Mouse (Mus musculus): ENCODE measurements around the gene Socs3. TPM values are rescaled to one million over a fixed set of nuclear protein-coding genes. Genes with fewer than 3 reads are reported as not detected.

Socs3 gene
- polyA plus RNA-seq, 1 experiment from 2014 or later, result 8.0 TPM

- Histone ChIP-seq H3K27ac (ENCODE audit: poor library complexity, severe bottlenecking) (0 out of 2 replicates have a peak overlapping the region, but pooled peaks have one; percentile 27), H3K9ac (no peak overlapping the region), H3K4me3 (no peak overlapping the region), H3K9me3 (replicated peaks) (no peaks in the 10 kb centered on the region), H3K4me1 (replicated peaks) (peaks cover 77% of the 10 kb centered on the region), H3K4me2 (no peak overlapping the region), H3K27me3 (replicated peaks) (peaks cover 21% of the 10 kb centered on the region), H3K36me3 (no peaks in the 10 kb centered on the region)
- 66% methylated on average over 9 of the region's 9 CpGs for WGBS
- no peak for ATAC-seq (ENCODE audit: insufficient number of reproducible peaks, low FRiP score)
These were observed 34.2 kb downstream of the Socs3 start for GRCm38 (mm10) chr11:117935616-117936015.

- peaks cover 71% of the 10 kb centered on the region for H3K4me1 ChIP-seq (replicated peaks)
- H3K4me3 ChIP-seq, result no peak overlapping the region
- no peaks in the 10 kb centered on the region for H3K36me3 ChIP-seq
- peaks cover 29% of the 10 kb centered on the region for H3K27me3 ChIP-seq (replicated peaks)
- peak overlapping the region; percentile 27; the same call in 1 of the 2 replicates for H3K27ac ChIP-seq (ENCODE audit: poor library complexity, severe bottlenecking)
- ATAC-seq (ENCODE audit: insufficient number of reproducible peaks, low FRiP score), result no peak
- 55% methylated on average over 5 of the region's 5 CpGs for WGBS
- H3K4me2 ChIP-seq, result no peak overlapping the region
- H3K9me3 ChIP-seq (replicated peaks), result no peaks in the 10 kb centered on the region
- peak overlapping the region; percentile 18; the same call in 1 of the 2 replicates for H3K9ac ChIP-seq
These were observed 35.1 kb downstream of the Socs3 start for GRCm38 (mm10) chr11:117934576-117935368.

- Histone ChIP-seq H3K4me1 (replicated peaks) (peaks cover 66% of the 10 kb centered on the region), H3K27ac (ENCODE audit: poor library complexity, severe bottlenecking) (no peak overlapping the region; the same call in 1 of the 2 replicates), H3K27me3 (replicated peaks) (peaks cover 35% of the 10 kb centered on the region), H3K4me2 (no peak overlapping the region), H3K9ac (no peak overlapping the region), H3K4me3 (no peak overlapping the region), H3K36me3 (no peaks in the 10 kb centered on the region), H3K9me3 (replicated peaks) (no peaks in the 10 kb centered on the region)
- ATAC-seq (ENCODE audit: insufficient number of reproducible peaks, low FRiP score), result peak; percentile 42
- WGBS, result 35% methylated on average over 2 of the region's 2 CpGs
These were observed 35.7 kb downstream of the Socs3 start for GRCm38 (mm10) chr11:117934168-117934567.

- Histone ChIP-seq H3K27ac (ENCODE audit: poor library complexity, severe bottlenecking) (no peak overlapping the region), H3K4me1 (replicated peaks) (peaks cover 61% of the 10 kb centered on the region), H3K27me3 (replicated peaks) (peaks cover 38% of the 10 kb centered on the region), H3K4me2 (no peak overlapping the region), H3K9me3 (replicated peaks) (no peaks in the 10 kb centered on the region), H3K36me3 (no peaks in the 10 kb centered on the region), H3K4me3 (no peak overlapping the region), H3K9ac (no peak overlapping the region)
- ATAC-seq (ENCODE audit: insufficient number of reproducible peaks, low FRiP score), result peak; percentile 23; the same call in 1 of the 2 replicates
- WGBS, result 45% methylated on average over 4 of the region's 4 CpGs
These were observed 37.7 kb downstream of the Socs3 start for GRCm38 (mm10) chr11:117932195-117932594.

GRCm38 (mm10) chr11:117931576-117931975 is 38.3 kb downstream of the Socs3 start:
- Histone ChIP-seq H3K9me3 (replicated peaks) (no peaks in the 10 kb centered on the region), H3K36me3 (no peaks in the 10 kb centered on the region), H3K4me2 (no peak overlapping the region), H3K27me3 (replicated peaks) (peaks cover 38% of the 10 kb centered on the region), H3K27ac (ENCODE audit: poor library complexity, severe bottlenecking) (no peak overlapping the region), H3K4me3 (no peak overlapping the region), H3K4me1 (replicated peaks) (peaks cover 57% of the 10 kb centered on the region), H3K9ac (no peak overlapping the region)
- 63% methylated on average over 6 of the region's 6 CpGs for whole genome bisulfite sequencing
- no peak for ATAC-seq (ENCODE audit: insufficient number of reproducible peaks, low FRiP score)

- ATAC-seq (ENCODE audit: insufficient number of reproducible peaks, low FRiP score), result peak; percentile 47; the same call in 1 of the 2 replicates
- Histone ChIP-seq H3K9ac (peak overlapping the region; percentile 62), H3K27ac (ENCODE audit: poor library complexity, severe bottlenecking) (no peak overlapping the region), H3K36me3 (no peaks in the 10 kb centered on the region), H3K9me3 (replicated peaks) (no peaks in the 10 kb centered on the region), H3K27me3 (replicated peaks) (peaks cover 38% of the 10 kb centered on the region), H3K4me3 (peak overlapping the region; percentile 45), H3K4me1 (replicated peaks) (peaks cover 50% of the 10 kb centered on the region), H3K4me2 (peak overlapping the region; percentile 89)
- 2% methylated on average over 48 of the region's 48 CpGs for WGBS
These were observed 39.0 kb downstream of the Socs3 start for GRCm38 (mm10) chr11:117930781-117931338.

- no peaks in the 10 kb centered on the region for H3K9me3 ChIP-seq (replicated peaks)
- no peak overlapping the region for H3K27ac ChIP-seq (ENCODE audit: poor library complexity, severe bottlenecking)
- H3K27me3 ChIP-seq (replicated peaks), result peaks cover 17% of the 10 kb centered on the region
- peaks cover 2% of the 10 kb centered on the region; the same call in 1 of the 2 replicates for H3K4me1 ChIP-seq (replicated peaks)
- H3K4me3 ChIP-seq, result no peak overlapping the region
- no peaks in the 10 kb centered on the region for H3K36me3 ChIP-seq
- H3K9ac ChIP-seq, result no peak overlapping the region
- no peak for ATAC-seq (ENCODE audit: insufficient number of reproducible peaks, low FRiP score)
- 86% methylated on average over 1 of the region's 1 CpGs for WGBS
- no peak overlapping the region for H3K4me2 ChIP-seq
These were observed 44.3 kb downstream of the Socs3 start for GRCm38 (mm10) chr11:117925541-117925940.

GRCm38 (mm10) chr11:117924466-117924865 is 45.4 kb downstream of the Socs3 start:
- Histone ChIP-seq H3K4me1 (replicated peaks) (no peaks in the 10 kb centered on the region), H3K27ac (ENCODE audit: poor library complexity, severe bottlenecking) (no peak overlapping the region), H3K4me3 (no peak overlapping the region), H3K4me2 (no peak overlapping the region), H3K27me3 (replicated peaks) (peaks cover 10% of the 10 kb centered on the region; the same call in 1 of the 2 replicates), H3K9me3 (replicated peaks) (no peaks in the 10 kb centered on the region), H3K36me3 (no peaks in the 10 kb centered on the region), H3K9ac (no peak overlapping the region)
- no peak for ATAC-seq (ENCODE audit: insufficient number of reproducible peaks, low FRiP score)
- 63% methylated on average over 6 of the region's 6 CpGs for WGBS

- no peak overlapping the region for H3K4me3 ChIP-seq
- H3K36me3 ChIP-seq, result no peaks in the 10 kb centered on the region
- ATAC-seq (ENCODE audit: insufficient number of reproducible peaks, low FRiP score), result no peak
- H3K27me3 ChIP-seq (replicated peaks), result peaks cover 4% of the 10 kb centered on the region; the same call in 1 of the 2 replicates
- H3K4me1 ChIP-seq (replicated peaks), result no peaks in the 10 kb centered on the region
- no peak overlapping the region for H3K9ac ChIP-seq
- H3K4me2 ChIP-seq, result no peak overlapping the region
- no peaks in the 10 kb centered on the region for H3K9me3 ChIP-seq (replicated peaks)
- no peak overlapping the region for H3K27ac ChIP-seq (ENCODE audit: poor library complexity, severe bottlenecking)
- WGBS, result 82% methylated on average over 11 of the region's 11 CpGs
These were observed 46.6 kb downstream of the Socs3 start for GRCm38 (mm10) chr11:117923279-117923678.

GRCm38 (mm10) chr11:117919211-117919610 is 50.6 kb downstream of the Socs3 start:
- H3K36me3 ChIP-seq, result no peaks in the 10 kb centered on the region
- H3K27ac ChIP-seq (ENCODE audit: poor library complexity, severe bottlenecking), result no peak overlapping the region
- WGBS, result 34% methylated on average over 5 of the region's 5 CpGs
- H3K4me2 ChIP-seq, result no peak overlapping the region
- peaks cover 4% of the 10 kb centered on the region for H3K4me1 ChIP-seq (replicated peaks)
- H3K9me3 ChIP-seq (replicated peaks), result peaks cover 10% of the 10 kb centered on the region
- peaks cover 8% of the 10 kb centered on the region for H3K27me3 ChIP-seq (replicated peaks)
- H3K9ac ChIP-seq, result no peak overlapping the region
- no peak overlapping the region for H3K4me3 ChIP-seq
- ATAC-seq (ENCODE audit: insufficient number of reproducible peaks, low FRiP score), result no peak

GRCm38 (mm10) chr11:117918541-117918940 is 51.3 kb downstream of the Socs3 start:
- Histone ChIP-seq H3K4me2 (no peak overlapping the region), H3K9ac (no peak overlapping the region), H3K4me3 (no peak overlapping the region), H3K36me3 (no peaks in the 10 kb centered on the region), H3K27me3 (replicated peaks) (peaks cover 8% of the 10 kb centered on the region), H3K9me3 (replicated peaks) (peaks cover 10% of the 10 kb centered on the region), H3K27ac (ENCODE audit: poor library complexity, severe bottlenecking) (no peak overlapping the region), H3K4me1 (replicated peaks) (peaks cover 8% of the 10 kb centered on the region)
- ATAC-seq (ENCODE audit: insufficient number of reproducible peaks, low FRiP score), result no peak
- WGBS, result 83% methylated on average over 11 of the region's 11 CpGs
